Mouse (Mus musculus): ENCODE measurements around the gene Icam4. TPM values are rescaled to one million over a fixed set of nuclear protein-coding genes. Genes with fewer than 3 reads are reported as not detected.
A peak's percentile ranks its signal among the peaks of the same experiment; 100 is the strongest.

Gene Icam4
- polyA plus RNA-seq, 1 experiment, result 0.21 TPM

- Histone ChIP-seq H3K27ac (ENCODE audit: control insufficient read depth, insufficient read depth, low read depth, low read length) (no peak overlapping the region), H3K4me1 (ENCODE audit: control insufficient read depth, insufficient read depth, low read length) (peaks cover 20% of the 10 kb centered on the region), H3K27me3 (ENCODE audit: control insufficient read depth, insufficient read depth, low read length) (no peaks in the 10 kb centered on the region; the same call in 1 of the 2 replicates), H3K36me3 (ENCODE audit: control insufficient read depth, insufficient read depth, low read length) (no peaks in the 10 kb centered on the region; the same call in 1 of the 2 replicates), H3K4me3 (ENCODE audit: control insufficient read depth, low read depth, low read length) (no peak overlapping the region)
- TF ChIP-seq CTCF (IDR thresholded peaks at IDR 0.05; ENCODE audit: control insufficient read depth, insufficient read depth, insufficient replicate concordance, low read depth, low read length) (no peak), POLR2A (IDR thresholded peaks at IDR 0.05; ENCODE audit: control insufficient read depth, low read depth, low read length) (no peak)
Observed at GRCm38 (mm10) chr9:21012368-21012767, 16.8 kb upstream of the Icam4 start.

- no peak for TF ChIP-seq POLR2A (IDR thresholded peaks at IDR 0.05; ENCODE audit: control insufficient read depth, low read depth, low read length)
- no peak for TF ChIP-seq CTCF (IDR thresholded peaks at IDR 0.05; ENCODE audit: control insufficient read depth, insufficient read depth, insufficient replicate concordance, low read depth, low read length)
- Histone ChIP-seq H3K4me1 (ENCODE audit: control insufficient read depth, insufficient read depth, low read length) (peaks cover 22% of the 10 kb centered on the region), H3K36me3 (ENCODE audit: control insufficient read depth, insufficient read depth, low read length) (no peaks in the 10 kb centered on the region), H3K4me3 (ENCODE audit: control insufficient read depth, low read depth, low read length) (peak overlapping the region; percentile 76), H3K27ac (ENCODE audit: control insufficient read depth, insufficient read depth, low read depth, low read length) (no peak overlapping the region), H3K27me3 (ENCODE audit: control insufficient read depth, insufficient read depth, low read length) (no peaks in the 10 kb centered on the region; the same call in 1 of the 2 replicates)
Observed at GRCm38 (mm10) chr9:21014691-21015570, 14.2 kb upstream of the Icam4 start.

DNA sequence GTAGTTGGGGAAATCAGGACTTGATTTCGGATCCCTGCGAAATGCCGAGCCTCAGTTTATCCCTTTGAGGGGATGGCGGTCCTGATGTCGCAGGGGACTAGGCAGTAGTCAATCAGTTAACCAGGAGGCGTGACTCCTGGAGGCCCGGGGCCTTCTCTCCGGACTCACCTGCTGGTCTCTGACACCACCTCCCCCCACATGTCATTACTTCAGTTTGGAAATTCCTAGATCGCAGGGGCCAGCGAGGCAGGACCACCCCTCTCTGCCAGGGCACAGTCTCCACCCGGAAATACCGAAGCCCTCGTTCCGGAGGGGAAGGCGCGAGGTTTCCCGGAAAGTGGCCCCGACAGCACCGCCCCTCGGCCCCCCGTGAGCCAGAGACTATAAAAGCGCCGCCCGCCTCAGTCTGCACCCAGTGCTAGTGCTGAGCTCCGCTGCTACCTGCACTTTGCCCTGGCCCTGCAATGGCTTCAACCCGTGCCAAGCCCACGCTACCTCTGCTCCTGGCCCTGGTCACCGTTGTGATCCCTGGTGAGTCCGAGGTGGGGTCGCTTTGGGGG is 13.5 kb upstream of the Icam4 start, which contains the start of gene Icam1:
Icam1 (plus strand) TSS at position 415 of the 560 bp plus-strand sequence.
- H3K36me3 ChIP-seq (ENCODE audit: control insufficient read depth, insufficient read depth, low read length), result no peaks in the 10 kb centered on the region
- peak within 1 kb of the TSS; percentile 76 for H3K4me3 ChIP-seq (ENCODE audit: control insufficient read depth, low read depth, low read length)
- no peak within 1 kb of the TSS for H3K27ac ChIP-seq (ENCODE audit: control insufficient read depth, insufficient read depth, low read depth, low read length)
- H3K27me3 ChIP-seq (ENCODE audit: control insufficient read depth, insufficient read depth, low read length), result no peaks in the 10 kb centered on the region; the same call in 1 of the 2 replicates
- H3K4me1 ChIP-seq (ENCODE audit: control insufficient read depth, insufficient read depth, low read length), result peaks cover 22% of the 10 kb centered on the region
- TF ChIP-seq POLR2A (IDR thresholded peaks at IDR 0.05; ENCODE audit: control insufficient read depth, low read depth, low read length) (0 out of 2 replicates have a peak, but pooled peaks have one; percentile 20), CTCF (IDR thresholded peaks at IDR 0.05; ENCODE audit: control insufficient read depth, insufficient read depth, insufficient replicate concordance, low read depth, low read length) (no peak)

DNA sequence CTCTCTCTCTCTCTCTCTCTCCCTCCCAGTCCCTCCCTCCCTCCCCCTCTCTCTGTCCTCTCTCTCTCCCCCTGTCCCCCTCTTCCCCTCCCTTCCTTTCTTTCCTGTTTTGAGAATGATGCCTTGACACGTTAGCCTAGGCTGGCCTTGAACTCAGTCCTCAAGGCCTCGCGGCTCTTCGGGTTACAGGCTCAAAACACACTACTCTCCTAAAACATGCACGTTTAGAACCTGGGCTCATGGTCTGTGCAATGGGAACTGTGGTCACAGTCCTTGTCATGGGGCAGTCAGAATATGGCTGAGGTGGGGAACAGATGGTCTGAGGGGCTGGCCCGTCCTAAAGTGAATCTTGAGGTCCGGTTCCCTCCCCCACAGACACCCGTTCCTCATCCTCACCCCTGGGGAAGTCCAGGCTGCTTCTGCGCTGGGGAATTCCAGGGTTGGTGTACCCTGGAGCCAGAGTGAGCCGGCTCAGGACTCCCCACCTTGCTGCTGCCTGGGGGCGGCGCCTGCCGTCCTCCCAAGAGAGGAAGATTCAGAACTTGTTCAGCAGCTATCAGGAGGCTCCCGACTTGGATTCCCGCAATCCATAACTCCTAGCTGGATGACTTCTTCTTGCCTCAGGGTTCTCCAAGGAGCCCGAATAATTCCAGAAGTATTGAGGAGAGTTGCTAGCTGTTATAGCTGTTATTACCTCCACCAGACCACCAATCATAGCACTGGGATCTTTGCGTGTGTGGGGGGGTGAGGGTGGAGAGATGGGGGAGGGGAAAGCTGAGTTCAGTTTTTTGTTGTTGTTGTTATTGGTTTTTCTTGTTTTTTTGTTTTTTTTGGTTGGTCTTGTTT is 12.6 kb upstream of the Icam4 start:
- Histone ChIP-seq H3K4me3 (ENCODE audit: control insufficient read depth, low read depth, low read length) (peak overlapping the region; percentile 52), H3K4me1 (ENCODE audit: control insufficient read depth, insufficient read depth, low read length) (peaks cover 22% of the 10 kb centered on the region), H3K36me3 (ENCODE audit: control insufficient read depth, insufficient read depth, low read length) (no peaks in the 10 kb centered on the region), H3K27ac (ENCODE audit: control insufficient read depth, insufficient read depth, low read depth, low read length) (no peak overlapping the region), H3K27me3 (ENCODE audit: control insufficient read depth, insufficient read depth, low read length) (no peaks in the 10 kb centered on the region; the same call in 1 of the 2 replicates)
- TF ChIP-seq CTCF (IDR thresholded peaks at IDR 0.05; ENCODE audit: control insufficient read depth, insufficient read depth, insufficient replicate concordance, low read depth, low read length), result no peak
- TF ChIP-seq POLR2A (IDR thresholded peaks at IDR 0.05; ENCODE audit: control insufficient read depth, low read depth, low read length), result no peak

- Histone ChIP-seq H3K4me1 (ENCODE audit: control insufficient read depth, insufficient read depth, low read length) (peaks cover 22% of the 10 kb centered on the region), H3K27me3 (ENCODE audit: control insufficient read depth, insufficient read depth, low read length) (no peaks in the 10 kb centered on the region; the same call in 1 of the 2 replicates), H3K27ac (ENCODE audit: control insufficient read depth, insufficient read depth, low read depth, low read length) (no peak overlapping the region), H3K4me3 (ENCODE audit: control insufficient read depth, low read depth, low read length) (no peak overlapping the region), H3K36me3 (ENCODE audit: control insufficient read depth, insufficient read depth, low read length) (no peaks in the 10 kb centered on the region)
- TF ChIP-seq CTCF (IDR thresholded peaks at IDR 0.05; ENCODE audit: control insufficient read depth, insufficient read depth, insufficient replicate concordance, low read depth, low read length) (no peak), POLR2A (IDR thresholded peaks at IDR 0.05; ENCODE audit: control insufficient read depth, low read depth, low read length) (no peak)
Observed at GRCm38 (mm10) chr9:21017177-21017575, 12.0 kb upstream of the Icam4 start.

DNA sequence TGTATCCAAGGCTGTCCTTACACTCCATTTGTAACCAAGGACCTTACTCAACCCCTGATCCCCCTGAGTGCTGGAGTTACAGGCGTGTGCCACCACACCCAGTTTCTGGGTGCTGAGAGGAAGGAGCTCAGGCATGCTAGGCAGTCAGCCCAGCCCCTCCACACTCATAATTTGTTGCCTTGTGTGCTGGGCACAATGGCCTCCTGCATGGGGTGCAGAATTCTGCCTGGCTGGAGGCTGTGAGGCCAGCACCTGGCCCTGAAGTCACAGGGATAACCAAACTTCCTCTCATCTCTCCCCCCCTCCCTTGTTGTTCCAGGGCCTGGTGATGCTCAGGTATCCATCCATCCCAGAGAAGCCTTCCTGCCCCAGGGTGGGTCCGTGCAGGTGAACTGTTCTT is 10.6 kb upstream of the Icam4 start:
- TF ChIP-seq CTCF (IDR thresholded peaks at IDR 0.05; ENCODE audit: control insufficient read depth, insufficient read depth, insufficient replicate concordance, low read depth, low read length), result no peak
- no peak for TF ChIP-seq POLR2A (IDR thresholded peaks at IDR 0.05; ENCODE audit: control insufficient read depth, low read depth, low read length)
- no peak overlapping the region for H3K4me3 ChIP-seq (ENCODE audit: control insufficient read depth, low read depth, low read length)
- no peaks in the 10 kb centered on the region for H3K36me3 ChIP-seq (ENCODE audit: control insufficient read depth, insufficient read depth, low read length)
- peaks cover 22% of the 10 kb centered on the region for H3K4me1 ChIP-seq (ENCODE audit: control insufficient read depth, insufficient read depth, low read length)
- H3K27ac ChIP-seq (ENCODE audit: control insufficient read depth, insufficient read depth, low read depth, low read length), result no peak overlapping the region
- no peaks in the 10 kb centered on the region; the same call in 1 of the 2 replicates for H3K27me3 ChIP-seq (ENCODE audit: control insufficient read depth, insufficient read depth, low read length)

Data from testis, adult 2 months (tissue).